Mouse (Mus musculus) kidney, postnatal 0 days (tissue): ENCODE data around the gene Rpl27a. TPM values are rescaled to one million over a fixed set of nuclear protein-coding genes. Genes with fewer than 3 reads are reported as not detected.

Experiments used
- ATAC-seq: fragments of 200-750 bp; cut with Nextera tagmentation; replicated peaks from 2 replicates; pipeline ENCODE4 v1.8.0; 2017; ENCODE audit warnings: low read depth, moderate number of reproducible peaks, moderate TSS enrichment, moderate library complexity; ENCODE audit not compliant: low FRiP score
- DNase-seq: peaks from one replicate; pipeline ENCODE4 v3.0.0-alpha.2; 2016; ENCODE audit warnings: low spot score
- H3K27ac ChIP-seq: fragments of 300-500 bp; sonication (generic); 2 replicates; pipeline ENCODE4 v1.5.1; 2014; ENCODE audit warnings: mild to moderate bottlenecking
- H3K27me3 ChIP-seq: fragments of 300-500 bp; sonication (generic); 2 replicates; pipeline ENCODE4 v1.6.1; 2014; ENCODE audit warnings: low read length, mixed read lengths; ENCODE audit not compliant: insufficient read depth
- H3K36me3 ChIP-seq: fragments of 300-500 bp; sonication (generic); 2 replicates; pipeline ENCODE4 v1.6.1; 2014; ENCODE audit warnings: low read length, mixed read lengths; ENCODE audit not compliant: insufficient read depth
- H3K4me1 ChIP-seq: fragments of 300-500 bp; sonication (generic); replicated peaks from 2 replicates; pipeline ENCODE4 v1.6.1; 2014; ENCODE audit warnings: antibody characterized with exemption, low read length, mixed read lengths; ENCODE audit not compliant: insufficient read depth
- H3K4me2 ChIP-seq: fragments of 300-500 bp; sonication (generic); 2 replicates; pipeline ENCODE4 v1.6.1; 2014; ENCODE audit warnings: mild to moderate bottlenecking, low read length, moderate library complexity, mixed read lengths
- H3K4me3 ChIP-seq: fragments of 300-500 bp; sonication (generic); replicated peaks from 2 replicates; pipeline ENCODE4 v1.5.1; 2014; ENCODE audit warnings: low read depth, low read length
- H3K9ac ChIP-seq: fragments of 300-500 bp; sonication (generic); 2 replicates; pipeline ENCODE4 v1.6.1; 2014; ENCODE audit warnings: low read depth, low read length
- H3K9me3 ChIP-seq: fragments of 300-500 bp; sonication (generic); replicated peaks from 2 replicates; pipeline ENCODE4 v1.6.1; 2016; ENCODE audit warnings: low read length, inconsistent platforms, mixed read lengths
- CTCF ChIP-seq: IDR thresholded peaks from 2 replicates; pipeline ENCODE4 v1.5.1; 2016; ENCODE audit warnings: antibody characterized with exemption, low read depth, mild to moderate bottlenecking, moderate library complexity
- WGBS: fragments of 180-500 bp; shearing (Covaris S2); extraction: QIAGEN DNeasy Blood & Tissue Kit; methylation state at CpG from one replicate; pipeline ENCODE4 v1.1.7; 2014; 5-methylcytosine and 5-hydroxymethylcytosine counted together
- polyA plus RNA-seq: library from polyadenylated mRNA; unstranded; fragments of >200 nt; fragmentation: Nextera tagmentation; extraction: Ambion mirVana; gene quantifications from 2 replicates; pipeline ENCODE4 v1.2.1, GENCODE M21; 2015

Rpl27a gene
- polyA plus RNA-seq, 1 experiment from 2014 or later = 166 TPM

DNA sequence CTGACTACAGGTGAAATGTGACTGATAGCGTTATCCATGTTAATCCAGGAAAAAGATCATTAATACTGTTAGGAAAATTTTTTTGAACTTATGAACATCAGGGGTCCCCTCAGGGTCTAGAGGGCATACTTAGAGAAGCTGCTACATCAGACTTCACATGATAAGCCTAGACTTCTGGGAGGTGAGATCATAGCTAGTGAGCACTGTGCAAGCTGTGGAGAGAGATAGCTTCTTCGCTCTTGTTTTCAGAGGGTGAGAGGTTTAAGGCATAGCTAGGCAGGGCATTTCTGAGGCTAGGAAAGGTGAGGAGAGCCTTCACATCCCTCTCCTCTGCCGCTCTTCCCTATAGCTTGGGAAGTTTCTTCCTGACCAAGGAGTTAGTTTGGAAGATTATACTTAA lies 7.1 kb upstream of the Rpl27a start:
- no peaks in the 10 kb centered on the region for H3K36me3 ChIP-seq

GRCm38 (mm10) chr7:109516500-109516899 lies 2.4 kb upstream of the Rpl27a start:
- no peak for TF ChIP-seq CTCF
- WGBS = 58% methylated on average over 3 of the region's 3 CpGs

More for the DNA sequence above, 7.1 kb upstream of the Rpl27a start:
- no peak for ATAC-seq
- no peak overlapping the region for H3K4me2 ChIP-seq
- no peak for DNase-seq
- H3K27ac ChIP-seq = no peak overlapping the region
- TF ChIP-seq CTCF = no peak
- no peak overlapping the region for H3K4me3 ChIP-seq
- no peaks in the 10 kb centered on the region for H3K9me3 ChIP-seq
- no peak overlapping the region for H3K9ac ChIP-seq
- H3K27me3 ChIP-seq = no peaks in the 10 kb centered on the region
- 93% methylated on average over 3 of the region's 3 CpGs for WGBS
- H3K4me1 ChIP-seq = no peaks in the 10 kb centered on the region

GRCm38 (mm10) chr7:109518036-109518681 lies 788 bp upstream of the Rpl27a start:
- Histone ChIP-seq H3K9ac (peak overlapping the region; percentile 56), H3K4me1 (peaks cover 8% of the 10 kb centered on the region), H3K27me3 (no peaks in the 10 kb centered on the region), H3K36me3 (peaks cover 23% of the 10 kb centered on the region; the same call in 1 of the 2 replicates), H3K9me3 (no peaks in the 10 kb centered on the region), H3K27ac (peak overlapping the region; percentile 90), H3K4me2 (peak overlapping the region; percentile 64), H3K4me3 (peak overlapping the region; percentile 80)
- no peak for TF ChIP-seq CTCF
- DNase-seq = no peak
- WGBS = 14% methylated on average over 10 of the region's 10 CpGs
- ATAC-seq = no peak

More at GRCm38 (mm10) chr7:109516500-109516899, 2.4 kb upstream of the Rpl27a start:
- Histone ChIP-seq H3K27me3 (no peaks in the 10 kb centered on the region), H3K4me1 (peaks cover 8% of the 10 kb centered on the region), H3K27ac (no peak overlapping the region), H3K9ac (no peak overlapping the region), H3K9me3 (no peaks in the 10 kb centered on the region), H3K4me2 (no peak overlapping the region), H3K4me3 (no peak overlapping the region), H3K36me3 (0 out of 2 replicates have a peak, but pooled peaks cover 8% of the 10 kb centered on the region)
- no peak for ATAC-seq
- no peak for DNase-seq

GRCm38 (mm10) chr7:109519936-109520335 lies 989 bp downstream of the Rpl27a start:
- no peak overlapping the region for H3K27ac ChIP-seq
- no peak for TF ChIP-seq CTCF

GRCm38 (mm10) chr7:109522084-109522483 lies 3.1 kb downstream of the Rpl27a start:
- Histone ChIP-seq H3K4me3 (no peak overlapping the region), H3K4me2 (no peak overlapping the region), H3K9me3 (no peaks in the 10 kb centered on the region), H3K27ac (no peak overlapping the region), H3K4me1 (peaks cover 8% of the 10 kb centered on the region), H3K36me3 (peaks cover 48% of the 10 kb centered on the region), H3K27me3 (no peaks in the 10 kb centered on the region), H3K9ac (no peak overlapping the region)
- TF ChIP-seq CTCF = no peak
- ATAC-seq (no peak), DNase-seq (no peak)
- 74% methylated on average over 5 of the region's 5 CpGs for WGBS

More at GRCm38 (mm10) chr7:109519936-109520335, 989 bp downstream of the Rpl27a start:
- whole genome bisulfite sequencing = 2% methylated on average over 10 of the region's 10 CpGs
- Histone ChIP-seq H3K27me3 (no peaks in the 10 kb centered on the region), H3K4me2 (peak overlapping the region; percentile 88), H3K9me3 (no peaks in the 10 kb centered on the region), H3K36me3 (peaks cover 38% of the 10 kb centered on the region), H3K9ac (peak overlapping the region; percentile 91), H3K4me1 (peaks cover 8% of the 10 kb centered on the region), H3K4me3 (peak overlapping the region; percentile 80)
- ATAC-seq (no peak), DNase-seq (no peak)

DNA sequence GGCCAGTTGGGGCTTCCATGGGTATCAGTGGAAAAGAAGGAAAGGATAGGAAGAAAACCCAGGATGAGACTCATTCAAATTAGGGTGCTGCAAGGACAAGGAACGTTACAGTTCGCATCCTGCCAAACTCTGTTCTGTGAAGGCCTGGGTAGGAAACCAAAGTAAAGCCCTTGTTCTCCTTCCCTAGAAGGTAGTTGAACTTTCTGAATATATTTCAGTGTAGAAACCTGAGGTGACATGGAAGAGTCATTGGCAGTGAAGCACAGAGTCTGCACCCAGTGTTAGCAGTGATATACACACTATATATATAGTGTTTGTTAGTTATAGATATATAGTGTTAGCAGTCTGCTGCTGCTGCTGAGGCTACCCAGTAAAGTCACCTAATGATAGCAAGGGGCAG lies 4.4 kb downstream of the Rpl27a start:
- no peaks in the 10 kb centered on the region; the same call in 1 of the 2 replicates for H3K4me1 ChIP-seq
- H3K9ac ChIP-seq = no peak overlapping the region
- H3K9me3 ChIP-seq = no peaks in the 10 kb centered on the region
- ATAC-seq (no peak), DNase-seq (no peak)
- no peak overlapping the region for H3K4me2 ChIP-seq
- H3K27ac ChIP-seq = no peak overlapping the region
- no peaks in the 10 kb centered on the region for H3K27me3 ChIP-seq
- TF ChIP-seq CTCF = no peak
- 68% methylated on average over 2 of the region's 2 CpGs for WGBS
- H3K36me3 ChIP-seq = peaks cover 48% of the 10 kb centered on the region
- no peak overlapping the region for H3K4me3 ChIP-seq
